Mouse (Mus musculus) midbrain, embryonic 11.5 days (tissue): Measurements from ENCODE around the gene Ift43. TPM values are rescaled to one million over a fixed set of nuclear protein-coding genes. Genes with fewer than 3 reads are reported as not detected.

ENCODE experiments used
- ATAC-seq: fragments of 200-750 bp; cut with Nextera tagmentation; 2 replicates; pipeline ENCODE4 v1.8.0; 2017; ENCODE audit warnings: moderate TSS enrichment, moderate library complexity; ENCODE audit not compliant: low FRiP score
- DNase-seq: peaks from one replicate; pipeline ENCODE4 v3.0.0; 2015; ENCODE audit warnings: low spot score; ENCODE audit errors: missing footprints
- H3K27ac ChIP-seq: fragments of 300-500 bp; sonication (generic); 2 replicates; pipeline ENCODE4 v1.5.1; 2014; ENCODE audit warnings: low read depth, low read length
- H3K27me3 ChIP-seq: fragments of 300-500 bp; sonication (generic); 2 replicates; pipeline ENCODE4 v1.6.1; 2014; ENCODE audit warnings: mild to moderate bottlenecking, low read length, moderate library complexity, mixed read lengths; ENCODE audit not compliant: control insufficient read depth, insufficient read depth
- H3K36me3 ChIP-seq: fragments of 300-500 bp; sonication (generic); 2 replicates; pipeline ENCODE4 v1.6.1; 2014; ENCODE audit warnings: mild to moderate bottlenecking, low read length, moderate library complexity, mixed read lengths; ENCODE audit not compliant: control insufficient read depth, insufficient read depth
- H3K4me1 ChIP-seq: fragments of 300-500 bp; sonication (generic); 2 replicates; pipeline ENCODE4 v1.6.1; 2014; ENCODE audit warnings: low read length; ENCODE audit not compliant: control insufficient read depth, insufficient read depth
- H3K4me2 ChIP-seq: fragments of 300-500 bp; sonication (generic); 2 replicates; pipeline ENCODE4 v1.6.1; 2014; ENCODE audit warnings: mild to moderate bottlenecking, moderate library complexity
- H3K4me3 ChIP-seq: fragments of 300-500 bp; sonication (generic); 2 replicates; pipeline ENCODE4 v1.5.1; 2014; ENCODE audit warnings: low read depth, low read length
- H3K9ac ChIP-seq: fragments of 300-500 bp; sonication (generic); 2 replicates; pipeline ENCODE4 v1.6.1; 2014; ENCODE audit warnings: low read length
- H3K9me3 ChIP-seq: fragments of 300-500 bp; sonication (generic); 2 replicates; pipeline ENCODE4 v1.6.1; 2016; ENCODE audit warnings: low read length; ENCODE audit not compliant: control insufficient read depth
- WGBS: fragments of 180-500 bp; shearing (Covaris S2); extraction: QIAGEN DNeasy Blood & Tissue Kit; methylation state at CpG from one replicate; pipeline ENCODE4 v1.1.7; 2014; 5-methylcytosine and 5-hydroxymethylcytosine counted together
- polyA plus RNA-seq: library from polyadenylated mRNA; unstranded; fragments of >200 nt; fragmentation: Nextera tagmentation; extraction: Ambion mirVana; gene quantifications from 2 replicates; pipeline ENCODE4 v1.2.1, GENCODE M21; 2014

Ift43 gene
- 89.8 and 95.4 TPM in 2 replicates for polyA plus RNA-seq

DNA sequence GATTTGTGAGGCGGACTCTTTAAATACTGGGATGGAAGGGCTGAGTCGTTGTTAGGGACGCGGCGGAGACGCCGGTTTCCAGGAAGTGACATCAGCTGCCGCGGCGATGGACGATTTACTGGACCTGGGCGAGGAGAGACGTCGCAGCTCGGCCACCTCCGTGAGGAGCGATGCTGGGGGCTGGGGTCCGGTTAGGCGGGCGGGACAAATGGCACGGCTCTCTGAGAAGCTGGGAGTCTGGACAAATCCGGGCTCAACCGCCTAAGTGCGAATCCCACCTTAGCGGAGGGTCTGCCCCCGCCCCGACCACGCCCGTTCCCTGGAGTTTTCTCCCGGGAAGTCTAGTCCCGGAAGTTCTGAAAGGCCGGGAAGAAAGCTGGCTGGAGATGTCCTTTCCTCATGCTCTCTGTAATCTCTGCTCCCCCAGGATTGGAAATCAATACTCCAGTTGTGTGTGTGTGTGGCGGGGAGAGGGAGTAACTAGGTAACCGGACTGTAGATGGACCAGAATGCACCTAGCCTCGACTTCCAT, at the start of gene Ift43:
TSS of gene Ift43 (plus strand) at position 61 of the 532 bp plus-strand sequence.
- H3K4me1 ChIP-seq = peaks cover 10% of the 10 kb centered on the region
- H3K27ac ChIP-seq = no peak within 1 kb of the TSS
- WGBS = 0% methylated on average over 35 of the region's 35 CpGs
- peak within 1 kb of the TSS; percentile 63 for H3K4me2 ChIP-seq
- peak within 1 kb of the TSS; percentile 67 for H3K4me3 ChIP-seq
- no peaks in the 10 kb centered on the region; the same call in 1 of the 2 replicates for H3K36me3 ChIP-seq
- peak; percentile 68 for ATAC-seq
- no peaks in the 10 kb centered on the region; the same call in 1 of the 2 replicates for H3K27me3 ChIP-seq
- DNase-seq = peak; percentile 98
- H3K9me3 ChIP-seq = no peaks in the 10 kb centered on the region
- peak within 1 kb of the TSS; percentile 66 for H3K9ac ChIP-seq

DNA sequence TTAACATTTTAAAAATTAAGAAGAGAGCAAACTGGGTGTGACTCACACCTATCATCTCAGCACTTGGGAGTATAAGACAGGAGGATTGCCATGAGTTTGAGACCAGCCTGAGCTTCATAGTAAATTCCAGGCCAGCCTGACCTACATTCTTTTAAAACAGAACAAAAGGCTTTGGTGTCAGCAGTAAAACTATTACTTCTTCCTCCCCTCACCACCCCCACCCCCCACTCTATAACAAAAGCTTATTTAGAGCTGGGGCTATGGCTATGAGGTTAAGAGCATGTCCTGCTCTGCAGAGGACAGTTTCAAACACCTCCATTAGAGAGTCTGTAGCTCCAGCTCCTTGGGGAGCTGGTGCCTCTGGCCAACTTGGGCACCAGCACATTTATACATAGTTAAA, 46.8 kb upstream of the Ift43 start:
- no peak for ATAC-seq
- Histone ChIP-seq H3K9me3 (no peaks in the 10 kb centered on the region), H3K27ac (no peak overlapping the region), H3K4me1 (peaks cover 8% of the 10 kb centered on the region; the same call in 1 of the 2 replicates), H3K36me3 (no peaks in the 10 kb centered on the region), H3K4me3 (no peak overlapping the region), H3K9ac (no peak overlapping the region), H3K27me3 (no peaks in the 10 kb centered on the region), H3K4me2 (no peak overlapping the region)
- no peak for DNase-seq

DNA sequence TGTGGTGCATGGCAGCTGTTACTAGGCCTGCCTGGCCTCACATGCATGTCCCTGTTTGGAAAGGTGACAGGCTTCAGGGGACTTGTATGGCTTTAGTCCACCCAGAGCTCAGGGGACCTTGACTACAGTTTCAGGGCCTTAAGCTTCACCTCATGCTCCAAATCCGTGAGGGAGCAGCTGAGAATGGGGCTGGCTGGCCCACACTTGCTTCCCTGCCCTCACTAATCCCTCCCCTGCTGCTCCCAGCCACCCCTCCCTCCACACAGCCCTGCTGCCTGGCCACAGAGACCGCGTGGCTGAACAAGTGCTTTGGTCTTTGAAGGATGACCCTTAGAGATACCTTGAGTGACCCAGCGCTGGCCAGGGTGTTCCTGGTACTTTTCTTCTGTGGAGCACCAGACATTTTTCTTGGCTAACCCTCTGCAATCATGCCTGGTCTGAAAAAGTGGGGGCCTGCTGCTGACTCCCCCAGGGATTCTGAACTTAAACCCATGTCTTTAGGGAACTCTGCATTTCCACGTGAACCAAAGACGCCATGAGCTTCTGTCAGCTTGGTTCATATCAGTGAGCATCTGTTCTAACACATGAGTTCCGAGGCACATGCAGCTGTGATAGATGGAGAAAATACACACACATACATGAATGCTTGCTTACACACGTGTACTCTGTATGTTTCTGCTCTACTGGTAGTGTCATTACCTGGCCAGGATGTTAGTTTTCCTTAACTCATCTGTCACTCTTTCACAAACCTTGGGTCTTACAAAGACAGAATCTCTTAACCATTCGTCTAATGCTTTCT, 45.8 kb upstream of the Ift43 start:
- Histone ChIP-seq H3K4me3 (no peak overlapping the region), H3K27ac (no peak overlapping the region), H3K36me3 (no peaks in the 10 kb centered on the region), H3K9me3 (no peaks in the 10 kb centered on the region), H3K27me3 (no peaks in the 10 kb centered on the region), H3K9ac (no peak overlapping the region), H3K4me2 (no peak overlapping the region), H3K4me1 (peaks cover 8% of the 10 kb centered on the region; the same call in 1 of the 2 replicates)
- 0 out of 2 replicates have a peak, but pooled peaks have one; percentile 33 for ATAC-seq
- no peak for DNase-seq
- 42% methylated on average over 9 of the region's 9 CpGs for WGBS

DNA sequence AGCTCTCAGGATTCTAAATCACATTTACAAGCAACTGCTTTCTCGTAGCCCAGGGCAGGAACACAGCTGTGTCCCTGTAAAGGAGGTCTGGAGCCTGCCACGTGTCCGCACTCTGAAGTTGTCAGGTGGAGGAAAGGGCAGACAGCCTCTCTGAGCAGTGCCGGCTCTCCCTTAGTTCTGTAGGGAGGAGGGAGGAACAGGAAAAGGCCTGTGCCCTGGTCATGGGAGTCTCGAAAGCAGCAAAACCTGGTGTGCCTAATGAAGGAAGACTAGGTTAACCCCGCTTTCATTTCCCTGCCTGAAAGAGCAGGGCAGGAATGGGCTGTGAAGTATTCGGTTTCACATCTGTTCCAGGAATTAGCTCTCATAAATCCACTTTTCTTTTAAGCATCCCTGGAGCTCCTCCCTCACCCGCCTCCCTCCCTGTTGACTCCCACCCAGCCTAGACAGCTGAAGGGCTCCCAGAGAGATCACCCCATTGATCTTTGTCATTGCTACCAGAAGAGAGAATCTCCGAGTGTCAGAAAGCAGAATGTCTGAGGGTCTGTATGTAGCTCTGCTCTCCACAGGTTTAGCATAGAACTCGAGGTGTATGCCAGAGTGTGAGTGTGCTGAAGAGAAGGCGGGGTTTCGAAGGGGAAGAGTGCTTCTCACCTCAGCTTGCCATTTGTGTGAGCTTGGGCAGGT, 45.0 kb upstream of the Ift43 start:
- H3K4me3 ChIP-seq = no peak overlapping the region
- H3K27ac ChIP-seq = no peak overlapping the region
- WGBS = 28% methylated on average over 12 of the region's 12 CpGs
- H3K9ac ChIP-seq = no peak overlapping the region
- H3K4me1 ChIP-seq = peaks cover 8% of the 10 kb centered on the region; the same call in 1 of the 2 replicates
- no peaks in the 10 kb centered on the region for H3K27me3 ChIP-seq
- ATAC-seq (no peak), DNase-seq (peak; percentile 85)
- no peaks in the 10 kb centered on the region for H3K36me3 ChIP-seq
- H3K4me2 ChIP-seq = no peak overlapping the region
- no peaks in the 10 kb centered on the region for H3K9me3 ChIP-seq

DNA sequence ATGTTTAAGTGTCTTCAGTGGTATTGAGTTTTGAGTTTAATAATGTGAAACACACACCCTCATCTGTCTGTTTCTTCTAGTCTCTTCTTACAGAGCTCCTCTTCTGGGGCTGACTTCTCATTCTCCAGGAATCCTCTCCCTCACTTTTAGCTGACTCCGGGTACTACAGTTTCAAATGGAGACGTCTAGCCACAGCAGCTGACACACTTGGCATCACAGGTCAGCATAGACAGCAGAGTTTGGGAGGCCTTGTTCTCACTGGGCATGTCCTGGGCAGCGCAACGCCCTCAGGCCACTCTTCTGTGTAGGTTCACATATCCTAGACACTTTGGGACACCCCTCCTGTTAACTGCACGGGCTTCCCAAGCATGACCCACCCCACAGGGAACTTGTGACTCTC, 43.3 kb upstream of the Ift43 start:
- H3K36me3 ChIP-seq = no peaks in the 10 kb centered on the region
- H3K4me1 ChIP-seq = peaks cover 8% of the 10 kb centered on the region; the same call in 1 of the 2 replicates
- H3K27me3 ChIP-seq = no peaks in the 10 kb centered on the region
- DNase-seq = no peak
- no peak overlapping the region for H3K4me3 ChIP-seq
- ATAC-seq = no peak
- H3K27ac ChIP-seq = no peak overlapping the region
- no peak overlapping the region for H3K4me2 ChIP-seq
- no peak overlapping the region for H3K9ac ChIP-seq
- 84% methylated on average over 5 of the region's 5 CpGs for WGBS
- H3K9me3 ChIP-seq = no peaks in the 10 kb centered on the region

DNA sequence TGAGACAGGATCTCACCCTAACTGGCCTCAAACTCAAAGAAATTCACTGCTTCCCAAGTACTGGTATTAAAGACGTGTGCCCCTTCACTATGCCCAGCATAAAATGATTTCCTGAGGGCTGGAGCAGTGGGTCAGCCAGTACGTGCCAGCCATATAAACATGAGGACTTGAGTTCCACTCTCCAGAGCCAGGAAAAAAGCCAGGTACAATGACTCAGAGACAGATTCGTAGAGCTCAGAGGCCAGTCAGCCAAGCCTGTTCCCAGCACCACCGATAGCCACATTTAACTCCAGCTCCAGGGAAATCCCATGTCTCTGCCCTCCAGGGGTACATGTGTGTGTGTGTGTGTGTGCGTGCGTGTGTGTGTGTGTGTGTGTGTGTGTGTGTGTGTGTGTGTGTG, 42.6 kb upstream of the Ift43 start:
- ATAC-seq (no peak), DNase-seq (no peak)
- Histone ChIP-seq H3K9me3 (no peaks in the 10 kb centered on the region), H3K9ac (no peak overlapping the region), H3K4me1 (peaks cover 8% of the 10 kb centered on the region; the same call in 1 of the 2 replicates), H3K4me2 (no peak overlapping the region), H3K36me3 (no peaks in the 10 kb centered on the region), H3K27me3 (no peaks in the 10 kb centered on the region), H3K27ac (no peak overlapping the region), H3K4me3 (no peak overlapping the region)
- WGBS = 87% methylated on average over 6 of the region's 6 CpGs

DNA sequence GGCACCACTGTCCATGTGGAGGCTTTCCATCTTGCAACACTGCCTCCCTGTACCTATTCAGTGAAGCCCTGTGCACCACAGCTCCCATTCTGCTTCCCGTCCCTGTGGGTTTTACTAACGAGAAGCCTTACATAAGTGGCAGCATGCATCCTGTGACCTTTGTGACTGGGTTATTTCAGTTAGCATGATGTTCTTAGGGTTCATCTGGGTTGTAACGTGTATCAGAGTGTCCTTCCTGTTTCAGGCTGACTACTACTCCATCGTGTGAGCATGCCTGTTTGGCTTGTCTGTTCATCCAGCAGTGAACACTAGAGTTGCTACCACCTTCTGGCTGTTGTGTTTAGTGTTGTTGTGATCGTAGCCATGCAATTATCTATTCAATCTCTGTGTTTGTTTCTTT, 36.2 kb upstream of the Ift43 start:
- H3K27ac ChIP-seq = no peak overlapping the region
- no peak overlapping the region for H3K4me2 ChIP-seq
- H3K4me1 ChIP-seq = 0 out of 2 replicates have a peak, but pooled peaks cover 2% of the 10 kb centered on the region
- 81% methylated on average over 5 of the region's 5 CpGs for WGBS
- H3K27me3 ChIP-seq = no peaks in the 10 kb centered on the region
- no peaks in the 10 kb centered on the region for H3K36me3 ChIP-seq
- no peak for ATAC-seq
- H3K4me3 ChIP-seq = no peak overlapping the region
- H3K9me3 ChIP-seq = no peaks in the 10 kb centered on the region
- H3K9ac ChIP-seq = no peak overlapping the region
- DNase-seq = no peak

DNA sequence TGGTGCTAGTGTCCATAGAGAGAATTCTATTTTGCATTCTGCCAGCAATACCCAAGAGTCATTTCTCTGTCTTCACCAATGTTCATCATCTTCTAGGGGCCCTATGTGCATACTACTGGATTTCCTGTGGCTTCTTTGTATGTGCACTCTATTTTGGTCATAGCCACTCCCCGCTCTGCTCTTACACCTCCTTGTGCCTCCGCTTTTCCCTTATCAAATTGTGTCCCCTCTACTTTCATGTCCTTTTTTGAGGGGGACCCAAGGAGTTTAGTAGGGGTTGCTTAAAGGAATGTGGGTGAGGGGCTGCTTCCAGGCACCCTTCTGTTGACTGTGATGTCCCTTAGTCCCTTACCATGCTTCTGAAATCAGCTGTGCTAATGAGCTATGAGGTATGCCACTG, 35.6 kb upstream of the Ift43 start:
- H3K9ac ChIP-seq = no peak overlapping the region
- no peak for DNase-seq
- 93% methylated on average over 2 of the region's 2 CpGs for WGBS
- no peaks in the 10 kb centered on the region for H3K9me3 ChIP-seq
- no peaks in the 10 kb centered on the region for H3K36me3 ChIP-seq
- 0 out of 2 replicates have a peak, but pooled peaks cover 2% of the 10 kb centered on the region for H3K4me1 ChIP-seq
- no peak overlapping the region for H3K4me2 ChIP-seq
- no peak overlapping the region for H3K4me3 ChIP-seq
- ATAC-seq = no peak
- no peaks in the 10 kb centered on the region for H3K27me3 ChIP-seq
- H3K27ac ChIP-seq = no peak overlapping the region

DNA sequence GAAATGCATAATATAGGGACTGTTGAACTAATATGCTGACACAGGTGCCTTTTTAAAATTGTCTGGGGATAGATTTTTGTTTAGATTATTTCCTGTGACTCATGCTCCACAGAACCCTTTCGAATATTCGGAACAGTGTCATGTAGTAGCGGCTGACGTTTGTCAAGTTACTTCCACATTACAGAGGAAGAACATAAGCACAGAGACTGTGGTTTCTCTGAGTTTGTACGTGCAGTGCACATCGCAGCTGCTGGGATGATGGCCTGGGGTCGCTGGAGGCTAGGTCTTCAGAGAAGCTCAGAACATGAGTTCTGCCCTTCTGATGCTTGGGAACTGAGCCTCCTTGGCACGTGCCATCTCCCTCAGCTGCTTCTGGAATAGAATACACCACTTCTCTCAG, 35.0 kb upstream of the Ift43 start:
- WGBS = 85% methylated on average over 8 of the region's 8 CpGs
- Histone ChIP-seq H3K9me3 (no peaks in the 10 kb centered on the region), H3K27ac (no peak overlapping the region), H3K4me3 (no peak overlapping the region), H3K4me2 (no peak overlapping the region), H3K27me3 (no peaks in the 10 kb centered on the region), H3K9ac (no peak overlapping the region), H3K36me3 (no peaks in the 10 kb centered on the region), H3K4me1 (0 out of 2 replicates have a peak, but pooled peaks cover 2% of the 10 kb centered on the region)
- DNase-seq (no peak), ATAC-seq (no peak)
